Mouse (Mus musculus) spleen, adult 2 months (tissue): ENCODE measurements at regions not wholly inside any gene's neighbourhood (a gene's known extent, or its start where the extent isn't known, plus 50 kb on each side); places are given as distances from the start of the nearest gene placed in this dataset.

ENCODE experiments used
- DNase-seq, 2 experiments: peaks; one replicate each; pipeline versions ENCODE4 v3.0.0 to v3.0.0-alpha.2; 2012 to 2021; ENCODE audit warnings: low spot score in 2 of 2, low read depth in 1 of 2
- H3K27ac ChIP-seq: fragments of 200-500 bp; 2 replicates; pipeline ENCODE4 v1.5.1; 2012; ENCODE audit warnings: low read length, inconsistent platforms; ENCODE audit not compliant: insufficient read depth
- H3K27me3 ChIP-seq: fragments of 200-500 bp; 2 replicates; pipeline ENCODE4 v1.6.1; 2012; ENCODE audit warnings: mild to moderate bottlenecking, moderate library complexity, low read length, inconsistent platforms; ENCODE audit not compliant: control insufficient read depth, insufficient read depth
- H3K36me3 ChIP-seq: fragments of 200-500 bp; 2 replicates; pipeline ENCODE4 v1.6.1; 2012; ENCODE audit warnings: mild to moderate bottlenecking, low read length, inconsistent platforms; ENCODE audit not compliant: control insufficient read depth, insufficient read depth
- H3K4me1 ChIP-seq: fragments of 200-500 bp; 2 replicates; pipeline ENCODE4 v1.6.1; 2011; ENCODE audit warnings: inconsistent platforms; ENCODE audit not compliant: control insufficient read depth, insufficient read depth, insufficient read length
- H3K4me3 ChIP-seq: fragments of 200-500 bp; 2 replicates; pipeline ENCODE4 v1.5.1; 2011; ENCODE audit warnings: mild to moderate bottlenecking, inconsistent platforms; ENCODE audit not compliant: insufficient read depth, insufficient read length; ENCODE audit errors: extremely low read depth
- CTCF ChIP-seq: fragments of 200-500 bp; IDR thresholded peaks from 2 replicates; pipeline ENCODE4 v1.5.1; 2011; ENCODE audit warnings: mild to moderate bottlenecking, inconsistent platforms; ENCODE audit not compliant: insufficient read depth, insufficient read length, insufficient replicate concordance; ENCODE audit errors: extremely low read depth
- POLR2A ChIP-seq: fragments of 200-500 bp; IDR thresholded peaks from 2 replicates; pipeline ENCODE4 v1.6.1; 2011; ENCODE audit warnings: low read depth, low read length, inconsistent platforms
- WGBS: fragments of 180-500 bp; shearing (Covaris S2); methylation state at CpG from one replicate; pipeline ENCODE4 v1.1.7; 2018; 5-methylcytosine and 5-hydroxymethylcytosine counted together

GRCm38 (mm10) chr2:172782686-172783085, 157.4 kb downstream of the Bmp7 start:
- no peak for TF ChIP-seq CTCF
- no peak for TF ChIP-seq POLR2A
- Histone ChIP-seq H3K27me3 (peaks cover 2% of the 10 kb centered on the region; the same call in 1 of the 2 replicates), H3K4me1 (no peaks in the 10 kb centered on the region), H3K4me3 (no peak overlapping the region), H3K27ac (no peak overlapping the region), H3K36me3 (no peaks in the 10 kb centered on the region)
- no peak for DNase-seq
- 89% methylated on average over 10 of the region's 10 CpGs for WGBS

GRCm38 (mm10) chr2:172786297-172786696, 153.8 kb downstream of the Bmp7 start:
- Histone ChIP-seq H3K4me3 (no peak overlapping the region), H3K27ac (no peak overlapping the region), H3K4me1 (no peaks in the 10 kb centered on the region), H3K27me3 (peaks cover 5% of the 10 kb centered on the region; the same call in 1 of the 2 replicates), H3K36me3 (no peaks in the 10 kb centered on the region)
- no peak for DNase-seq
- TF ChIP-seq POLR2A (no peak), CTCF (no peak)
- WGBS: 0% methylated on average over 2 of the region's 2 CpGs

GRCm38 (mm10) chr2:172787203-172787944, 152.7 kb downstream of the Bmp7 start:
- Histone ChIP-seq H3K27me3 (peaks cover 5% of the 10 kb centered on the region; the same call in 1 of the 2 replicates), H3K4me3 (no peak overlapping the region), H3K36me3 (no peaks in the 10 kb centered on the region), H3K27ac (no peak overlapping the region), H3K4me1 (no peaks in the 10 kb centered on the region)
- WGBS: 27% methylated on average over 30 of the region's 30 CpGs
- no peak for TF ChIP-seq POLR2A
- TF ChIP-seq CTCF: no peak
- DNase-seq: no peak

GRCm38 (mm10) chr2:172789260-172789659, 150.9 kb downstream of the Bmp7 start:
- TF ChIP-seq CTCF: no peak
- TF ChIP-seq POLR2A: no peak
- no peaks in the 10 kb centered on the region for H3K4me1 ChIP-seq
- peaks cover 5% of the 10 kb centered on the region; the same call in 1 of the 2 replicates for H3K27me3 ChIP-seq
- H3K27ac ChIP-seq: no peak overlapping the region
- no peak for DNase-seq
- H3K36me3 ChIP-seq: no peaks in the 10 kb centered on the region
- no peak overlapping the region for H3K4me3 ChIP-seq
- 27% methylated on average over 10 of the region's 10 CpGs for WGBS

GRCm38 (mm10) chr2:172792555-172792954, 147.6 kb downstream of the Bmp7 start:
- no peak overlapping the region for H3K27ac ChIP-seq
- DNase-seq: no peak
- no peaks in the 10 kb centered on the region for H3K36me3 ChIP-seq
- WGBS: 79% methylated on average over 10 of the region's 10 CpGs
- no peaks in the 10 kb centered on the region for H3K4me1 ChIP-seq
- no peak for TF ChIP-seq POLR2A
- TF ChIP-seq CTCF: no peak
- 0 out of 2 replicates have a peak, but pooled peaks cover 4% of the 10 kb centered on the region for H3K27me3 ChIP-seq
- no peak overlapping the region for H3K4me3 ChIP-seq

- no peaks in the 10 kb centered on the region for H3K27me3 ChIP-seq
- DNase-seq: no peak
- 68% methylated on average over 8 of the region's 8 CpGs for WGBS
- no peak overlapping the region for H3K4me3 ChIP-seq
- H3K4me1 ChIP-seq: no peaks in the 10 kb centered on the region
- no peaks in the 10 kb centered on the region for H3K36me3 ChIP-seq
- no peak overlapping the region for H3K27ac ChIP-seq
- TF ChIP-seq CTCF: no peak
- no peak for TF ChIP-seq POLR2A
Observed at GRCm38 (mm10) chr2:172793991-172794390, 146.1 kb downstream of the Bmp7 start.

- Histone ChIP-seq H3K4me1 (no peaks in the 10 kb centered on the region), H3K4me3 (no peak overlapping the region), H3K27me3 (no peaks in the 10 kb centered on the region), H3K27ac (no peak overlapping the region), H3K36me3 (no peaks in the 10 kb centered on the region)
- no peak for DNase-seq
- TF ChIP-seq POLR2A (no peak), CTCF (no peak)
- WGBS: 81% methylated on average over 10 of the region's 10 CpGs
Observed at GRCm38 (mm10) chr2:172794771-172795170, 145.3 kb downstream of the Bmp7 start.
